Mouse (Mus musculus): ENCODE measurements around the gene Dcun1d4. TPM values are rescaled to one million over a fixed set of nuclear protein-coding genes. Genes with fewer than 3 reads are reported as not detected.
"Not testable (repeated sequence)": the region's sequence is repeated elsewhere in the genome, so short reads cannot be mapped to it uniquely, and the experiment has no call there.

Gene Dcun1d4
- polyA plus RNA-seq, 1 experiment = 1.3 TPM

DNA sequence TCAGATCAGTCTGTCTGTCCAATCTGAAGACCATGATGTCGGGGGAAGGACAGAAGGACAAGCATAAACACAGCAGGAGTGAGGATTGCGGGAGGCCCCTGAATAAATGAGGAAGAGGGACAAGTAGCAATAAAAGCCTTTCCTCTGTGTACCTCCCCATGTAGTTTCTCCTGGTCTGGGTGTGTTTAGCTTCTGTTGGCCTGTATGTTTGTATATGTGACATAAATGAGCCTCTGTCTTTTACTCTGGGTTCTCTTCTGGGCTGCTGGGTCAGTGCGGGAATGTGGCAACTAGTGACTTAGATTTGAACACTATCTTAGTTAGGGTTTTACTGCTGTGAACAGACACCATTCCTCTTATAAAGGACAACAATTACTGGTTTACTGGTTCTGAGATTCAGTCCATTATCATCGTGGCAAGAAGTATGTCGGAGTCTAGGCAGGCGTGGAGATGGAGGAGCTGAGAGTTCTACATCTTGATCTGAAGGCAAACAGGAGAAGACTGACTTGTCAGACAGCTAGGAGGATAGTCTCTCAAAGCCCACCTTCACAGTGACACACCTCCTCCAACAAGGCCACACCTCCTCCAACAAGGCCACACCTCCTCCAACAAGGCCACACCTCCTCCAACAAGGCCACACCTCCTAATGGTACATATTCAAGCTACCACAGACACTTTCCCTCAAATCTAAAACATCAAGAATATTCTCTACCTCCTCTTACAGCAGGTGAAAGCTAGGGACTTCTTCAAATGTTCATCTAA, 90.8 kb downstream of the Dcun1d4 start:
- no peak for TF ChIP-seq CTCF (IDR thresholded peaks at IDR 0.05; ENCODE audit: extremely low read depth, insufficient read depth, insufficient read length, insufficient replicate concordance)
- 91% methylated on average over 6 of the region's 6 CpGs for WGBS
- DNase-seq (ENCODE audit: low read depth in 1 of 2, low spot score in 2 of 2) = no peak

DNA sequence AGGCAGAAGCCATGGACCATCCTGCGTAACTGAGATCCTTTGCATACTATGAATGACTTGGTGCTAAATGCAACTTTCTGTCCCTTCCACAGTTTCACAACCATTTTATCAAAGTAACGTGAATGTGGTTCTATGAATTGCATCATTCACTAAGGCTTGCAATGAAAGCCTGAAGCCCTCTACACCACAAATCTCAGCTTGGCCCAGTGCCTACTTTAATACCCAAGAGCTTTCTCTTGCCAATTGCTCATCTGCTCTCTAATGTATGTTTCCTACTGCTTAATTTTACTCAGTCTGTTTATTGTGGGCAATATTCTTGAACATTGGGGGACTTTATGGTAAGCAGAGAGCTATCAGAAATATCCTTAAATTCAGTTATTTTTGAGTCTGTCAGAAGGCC, 92.0 kb downstream of the Dcun1d4 start:
- no peak for DNase-seq (ENCODE audit: low read depth in 1 of 2, low spot score in 2 of 2)
- H3K36me3 ChIP-seq (ENCODE audit: control insufficient read depth, insufficient read depth, low read length) = no peaks in the 10 kb centered on the region
- no peaks in the 10 kb centered on the region for H3K27me3 ChIP-seq (ENCODE audit: control insufficient read depth, insufficient read depth, low read length)
- H3K4me3 ChIP-seq (ENCODE audit: extremely low read depth, insufficient read depth, insufficient read length) = no peak overlapping the region
- 96% methylated on average over 2 of the region's 2 CpGs for WGBS
- TF ChIP-seq POLR2A (IDR thresholded peaks at IDR 0.05; ENCODE audit: low read depth, low read length) (no peak), CTCF (IDR thresholded peaks at IDR 0.05; ENCODE audit: extremely low read depth, insufficient read depth, insufficient read length, insufficient replicate concordance) (no peak)
- H3K27ac ChIP-seq (ENCODE audit: insufficient read depth, low read length) = no peak overlapping the region
- H3K4me1 ChIP-seq (ENCODE audit: control insufficient read depth, insufficient read depth, insufficient read length) = no peaks in the 10 kb centered on the region

More for the DNA sequence above, 90.8 kb downstream of the Dcun1d4 start:
- Histone ChIP-seq H3K27ac (ENCODE audit: insufficient read depth, low read length) (no peak overlapping the region), H3K36me3 (ENCODE audit: control insufficient read depth, insufficient read depth, low read length) (no peaks in the 10 kb centered on the region), H3K27me3 (ENCODE audit: control insufficient read depth, insufficient read depth, low read length) (no peaks in the 10 kb centered on the region), H3K4me1 (ENCODE audit: control insufficient read depth, insufficient read depth, insufficient read length) (no peaks in the 10 kb centered on the region), H3K4me3 (ENCODE audit: extremely low read depth, insufficient read depth, insufficient read length) (no peak overlapping the region)

DNA sequence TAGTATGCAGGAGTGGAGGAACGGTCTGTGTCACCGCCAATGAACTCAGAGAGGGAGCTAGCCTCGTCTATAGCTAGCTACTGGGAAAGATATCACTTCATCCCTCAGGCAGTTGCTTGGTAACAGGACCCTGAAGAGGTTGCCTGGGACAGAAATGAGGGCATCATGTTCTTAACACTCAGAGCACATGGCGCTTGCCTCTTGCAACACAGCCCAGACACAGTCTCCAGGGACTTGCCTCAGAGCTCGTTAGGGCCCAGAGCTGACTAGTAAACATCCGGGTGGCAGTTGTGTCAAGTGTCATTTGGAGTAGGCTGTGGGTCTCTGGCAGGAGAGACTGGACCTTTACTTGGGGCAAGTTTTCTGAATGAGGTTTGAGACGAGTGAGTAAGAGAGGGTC, 93.0 kb downstream of the Dcun1d4 start:
- 83% methylated on average over 7 of the region's 7 CpGs for WGBS
- no peak overlapping the region for H3K27ac ChIP-seq (ENCODE audit: insufficient read depth, low read length)
- TF ChIP-seq CTCF (IDR thresholded peaks at IDR 0.05; ENCODE audit: extremely low read depth, insufficient read depth, insufficient read length, insufficient replicate concordance) = no peak
- no peak for TF ChIP-seq POLR2A (IDR thresholded peaks at IDR 0.05; ENCODE audit: low read depth, low read length)
- no peaks in the 10 kb centered on the region for H3K36me3 ChIP-seq (ENCODE audit: control insufficient read depth, insufficient read depth, low read length)
- no peaks in the 10 kb centered on the region for H3K27me3 ChIP-seq (ENCODE audit: control insufficient read depth, insufficient read depth, low read length)
- DNase-seq (ENCODE audit: low read depth in 1 of 2, low spot score in 2 of 2) = no peak
- no peak overlapping the region for H3K4me3 ChIP-seq (ENCODE audit: extremely low read depth, insufficient read depth, insufficient read length)
- no peaks in the 10 kb centered on the region for H3K4me1 ChIP-seq (ENCODE audit: control insufficient read depth, insufficient read depth, insufficient read length)

DNA sequence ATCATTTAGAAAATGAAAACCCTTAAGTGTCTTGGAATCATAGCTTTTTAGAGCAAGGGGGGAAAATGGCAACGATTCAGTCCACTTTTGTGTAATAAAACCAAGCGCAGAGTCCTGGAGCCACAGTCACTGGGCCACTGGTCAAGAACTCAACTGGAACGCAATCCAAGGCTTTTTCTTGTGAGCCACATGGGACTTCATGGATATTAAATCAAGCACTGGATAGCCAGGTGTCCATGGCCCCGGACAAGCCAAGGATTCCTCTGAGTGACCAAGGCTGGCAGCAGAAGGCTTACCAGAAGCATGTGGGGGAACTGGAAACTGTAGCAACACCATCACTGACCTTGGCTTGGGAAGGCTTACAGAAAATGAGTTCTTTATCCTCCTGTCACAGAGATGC, 93.8 kb downstream of the Dcun1d4 start:
- 91% methylated on average over 4 of the region's 4 CpGs for WGBS
- no peaks in the 10 kb centered on the region for H3K4me1 ChIP-seq (ENCODE audit: control insufficient read depth, insufficient read depth, insufficient read length)
- no peak overlapping the region for H3K4me3 ChIP-seq (ENCODE audit: extremely low read depth, insufficient read depth, insufficient read length)
- H3K36me3 ChIP-seq (ENCODE audit: control insufficient read depth, insufficient read depth, low read length) = no peaks in the 10 kb centered on the region
- H3K27me3 ChIP-seq (ENCODE audit: control insufficient read depth, insufficient read depth, low read length) = no peaks in the 10 kb centered on the region
- DNase-seq (ENCODE audit: low read depth in 1 of 2, low spot score in 2 of 2) = no peak
- TF ChIP-seq POLR2A (IDR thresholded peaks at IDR 0.05; ENCODE audit: low read depth, low read length) (no peak), CTCF (IDR thresholded peaks at IDR 0.05; ENCODE audit: extremely low read depth, insufficient read depth, insufficient read length, insufficient replicate concordance) (no peak)
- no peak overlapping the region for H3K27ac ChIP-seq (ENCODE audit: insufficient read depth, low read length)

DNA sequence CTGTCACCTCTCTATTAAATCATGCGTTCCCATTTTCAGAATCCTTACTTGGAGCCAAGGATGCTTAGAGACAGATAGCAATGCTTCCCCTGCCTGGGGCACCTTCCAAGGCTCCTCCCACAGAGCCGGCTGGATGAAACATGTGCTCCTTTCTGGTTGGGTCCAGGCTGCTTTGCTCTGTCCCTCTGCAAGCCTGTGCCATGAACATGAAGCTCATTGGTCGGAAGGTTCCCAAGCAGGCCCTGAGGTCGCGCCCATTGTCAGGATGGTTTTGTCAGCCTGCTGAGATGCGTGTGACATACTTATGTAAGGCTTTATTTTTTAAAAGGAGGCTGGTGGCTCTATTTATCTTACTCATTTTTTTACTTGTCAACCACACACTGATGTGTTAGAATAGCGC, 95.9 kb downstream of the Dcun1d4 start:
- Histone ChIP-seq H3K36me3 (ENCODE audit: control insufficient read depth, insufficient read depth, low read length) (no peaks in the 10 kb centered on the region), H3K4me1 (ENCODE audit: control insufficient read depth, insufficient read depth, insufficient read length) (no peaks in the 10 kb centered on the region), H3K27ac (ENCODE audit: insufficient read depth, low read length) (no peak overlapping the region), H3K27me3 (ENCODE audit: control insufficient read depth, insufficient read depth, low read length) (no peaks in the 10 kb centered on the region), H3K4me3 (ENCODE audit: extremely low read depth, insufficient read depth, insufficient read length) (no peak overlapping the region)
- TF ChIP-seq CTCF (IDR thresholded peaks at IDR 0.05; ENCODE audit: extremely low read depth, insufficient read depth, insufficient read length, insufficient replicate concordance) (no peak), POLR2A (IDR thresholded peaks at IDR 0.05; ENCODE audit: low read depth, low read length) (no peak)
- 86% methylated on average over 7 of the region's 7 CpGs for WGBS
- DNase-seq (ENCODE audit: low read depth in 1 of 2, low spot score in 2 of 2) = no peak

DNA sequence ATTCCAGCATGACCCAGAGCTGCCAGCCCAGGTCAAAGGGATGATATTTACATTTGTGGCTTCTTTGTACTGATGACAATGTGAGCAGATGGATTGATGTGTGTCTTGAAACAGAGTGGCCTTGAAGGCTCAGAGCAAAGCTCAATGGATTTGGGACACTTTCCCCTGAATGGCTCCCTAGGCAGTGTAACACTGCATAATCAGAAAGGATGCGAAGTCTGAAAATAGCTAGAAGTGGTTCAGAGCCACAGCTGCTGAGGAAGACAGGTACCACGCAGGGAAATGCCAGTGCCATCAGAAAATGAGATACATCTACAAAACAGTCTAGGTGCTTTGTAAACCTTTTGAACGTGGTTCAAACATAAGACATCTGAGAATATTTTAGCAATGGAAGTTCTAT, 97.3 kb downstream of the Dcun1d4 start:
- Histone ChIP-seq H3K4me1 (ENCODE audit: control insufficient read depth, insufficient read depth, insufficient read length) (no peaks in the 10 kb centered on the region), H3K27ac (ENCODE audit: insufficient read depth, low read length) (no peak overlapping the region), H3K4me3 (ENCODE audit: extremely low read depth, insufficient read depth, insufficient read length) (no peak overlapping the region), H3K36me3 (ENCODE audit: control insufficient read depth, insufficient read depth, low read length) (no peaks in the 10 kb centered on the region), H3K27me3 (ENCODE audit: control insufficient read depth, insufficient read depth, low read length) (no peaks in the 10 kb centered on the region)
- WGBS = 81% methylated on average over 3 of the region's 3 CpGs
- no peak for TF ChIP-seq POLR2A (IDR thresholded peaks at IDR 0.05; ENCODE audit: low read depth, low read length)
- TF ChIP-seq CTCF (IDR thresholded peaks at IDR 0.05; ENCODE audit: extremely low read depth, insufficient read depth, insufficient read length, insufficient replicate concordance) = no peak
- no peak for DNase-seq (ENCODE audit: low read depth in 1 of 2, low spot score in 2 of 2)

DNA sequence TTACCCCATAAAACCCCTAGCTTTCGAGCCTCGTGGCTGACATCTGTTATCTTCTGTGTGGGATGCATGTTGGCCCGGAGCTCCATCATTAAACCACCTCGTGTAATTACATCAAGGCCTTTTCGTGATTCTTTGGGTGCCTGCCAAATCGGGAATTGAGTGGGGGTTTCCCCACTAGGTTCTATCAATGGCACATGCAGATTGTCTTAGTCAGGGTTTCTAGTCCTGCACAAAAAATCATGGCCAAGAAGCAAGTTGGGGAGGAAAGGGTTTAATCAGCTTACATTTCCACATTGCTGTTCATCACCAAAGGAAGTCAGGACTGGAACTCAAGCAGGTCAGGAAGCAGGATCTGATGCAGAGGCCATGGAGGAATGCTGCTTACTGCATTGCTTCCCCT, 103.2 kb downstream of the Dcun1d4 start:
- H3K27me3 ChIP-seq (ENCODE audit: control insufficient read depth, insufficient read depth, low read length); H3K4me3 ChIP-seq (ENCODE audit: extremely low read depth, insufficient read depth, insufficient read length); DNase-seq (ENCODE audit: low read depth in 1 of 2, low spot score in 2 of 2); H3K27ac ChIP-seq (ENCODE audit: insufficient read depth, low read length); H3K4me1 ChIP-seq (ENCODE audit: control insufficient read depth, insufficient read depth, insufficient read length); H3K36me3 ChIP-seq (ENCODE audit: control insufficient read depth, insufficient read depth, low read length): not testable (repeated sequence)
- WGBS = 83% methylated on average over 6 of the region's 6 CpGs
